Mouse (Mus musculus) bone marrow, adult 2 months (tissue): ENCODE results near the gene Klhdc8a. TPM values are rescaled to one million over a fixed set of nuclear protein-coding genes. Genes with fewer than 3 reads are reported as not detected.

Source experiments
- H3K27ac ChIP-seq: fragments of 200-500 bp; 2 replicates; pipeline ENCODE4 v1.5.1; 2012; ENCODE audit warnings: low read depth, mild to moderate bottlenecking, control low read depth, inconsistent platforms, low read length; ENCODE audit not compliant: control insufficient read depth, poor library complexity, insufficient read depth
- H3K4me1 ChIP-seq: fragments of 200-500 bp; 2 replicates; pipeline ENCODE4 v1.6.1; 2011; ENCODE audit warnings: low read length; ENCODE audit not compliant: control insufficient read depth, insufficient read depth
- H3K4me3 ChIP-seq: fragments of 200-500 bp; replicated peaks from 2 replicates; pipeline ENCODE3; 2011; ENCODE audit warnings: mild to moderate bottlenecking, low read depth, low read length, control low read depth; ENCODE audit not compliant: control insufficient read depth
- CTCF ChIP-seq: fragments of 200-500 bp; IDR thresholded peaks from 2 replicates; pipeline ENCODE4 v1.5.1; 2011; ENCODE audit warnings: low read length, control low read depth; ENCODE audit not compliant: control insufficient read depth, insufficient read depth
- POLR2A ChIP-seq: fragments of 200-500 bp; IDR thresholded peaks from 2 replicates; pipeline ENCODE4 v1.6.1; 2011; ENCODE audit warnings: low read depth, mild to moderate bottlenecking, control low read depth, low read length, borderline replicate concordance; ENCODE audit not compliant: control insufficient read depth
- WGBS: fragments of 180-500 bp; shearing (Covaris S2); methylation state at CpG from one replicate; pipeline ENCODE4 v1.1.7; 2018; 5-methylcytosine and 5-hydroxymethylcytosine counted together
- polyA plus RNA-seq: library from polyadenylated mRNA; stranded (reverse); fragments of >200 nt; gene quantifications from 2 replicates; pipeline ENCODE4 v1.2.4, GENCODE M21; 2011; ENCODE audit warnings: low replicate concordance; ENCODE audit not compliant: missing spikeins, insufficient read depth, insufficient read length

Gene Klhdc8a
- polyA plus RNA-seq, 1 experiment = not detected

DNA sequence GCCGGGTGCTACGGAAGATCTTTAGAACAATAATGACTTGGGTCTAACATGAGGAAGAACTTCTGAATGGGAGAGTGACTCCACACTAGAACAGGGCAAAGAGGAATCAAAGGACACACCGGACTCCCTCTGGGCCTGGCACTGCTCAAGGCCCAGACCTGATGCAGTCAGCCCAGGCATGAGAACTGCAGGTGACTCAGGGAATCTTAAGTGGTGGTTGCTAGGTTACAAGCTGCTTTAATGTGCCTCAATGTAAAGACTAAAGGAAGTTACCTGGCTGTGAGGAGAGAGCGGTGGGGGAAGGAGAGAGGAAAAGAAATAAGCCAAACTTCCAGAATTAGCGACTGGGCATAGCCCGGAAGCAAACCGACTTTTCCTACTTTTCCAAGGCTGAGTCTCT, 2.9 kb upstream of the Klhdc8a start:
- Histone ChIP-seq H3K4me1 (peaks cover 1% of the 10 kb centered on the region; the same call in 1 of the 2 replicates), H3K4me3 (no peak overlapping the region), H3K27ac (no peak overlapping the region)
- TF ChIP-seq POLR2A (no peak), CTCF (no peak)
- 82% methylated on average over 7 of the region's 7 CpGs for WGBS

GRCm38 (mm10) chr1:132296051-132296450, 2.4 kb upstream of the Klhdc8a start:
- TF ChIP-seq CTCF = no peak
- TF ChIP-seq POLR2A = no peak

GRCm38 (mm10) chr1:132298801-132299464, 507 bp downstream of the Klhdc8a start:
- H3K27ac ChIP-seq = no peak overlapping the region
- H3K4me3 ChIP-seq = no peak overlapping the region
- 1% methylated on average over 70 of the region's 71 CpGs for WGBS
- H3K4me1 ChIP-seq = no peaks in the 10 kb centered on the region
- TF ChIP-seq CTCF (no peak), POLR2A (no peak)

More at GRCm38 (mm10) chr1:132296051-132296450, 2.4 kb upstream of the Klhdc8a start:
- 79% methylated on average over 3 of the region's 3 CpGs for WGBS
- peaks cover 1% of the 10 kb centered on the region; the same call in 1 of the 2 replicates for H3K4me1 ChIP-seq
- H3K4me3 ChIP-seq = no peak overlapping the region
- H3K27ac ChIP-seq = no peak overlapping the region

- H3K27ac ChIP-seq = no peak overlapping the region
- H3K4me1 ChIP-seq = no peaks in the 10 kb centered on the region
- H3K4me3 ChIP-seq = no peak overlapping the region
- 74% methylated on average over 5 of the region's 5 CpGs for WGBS
- no peak for TF ChIP-seq POLR2A
- no peak for TF ChIP-seq CTCF
These were observed 1.3 kb downstream of the Klhdc8a start for GRCm38 (mm10) chr1:132299744-132300143.

DNA sequence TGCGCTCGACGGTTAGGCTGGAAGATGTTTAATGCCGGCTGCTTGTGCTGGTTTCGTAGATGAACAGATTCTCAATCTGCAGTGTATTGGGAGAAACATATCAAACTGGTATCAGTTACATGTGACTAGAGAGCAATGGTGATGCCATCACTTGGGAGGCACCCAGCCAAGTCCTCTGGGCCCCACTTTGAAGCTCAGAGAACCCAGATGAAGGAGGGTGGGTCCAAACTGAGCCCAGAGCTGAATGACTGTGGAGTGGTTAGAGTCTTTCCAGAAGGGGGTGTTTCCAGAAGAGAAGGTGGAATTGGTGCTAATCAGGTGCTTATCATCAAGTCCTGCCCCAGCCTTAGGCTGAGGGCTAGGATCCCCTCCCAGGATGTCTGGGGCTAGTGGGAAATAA, 2.8 kb downstream of the Klhdc8a start:
- Histone ChIP-seq H3K4me3 (no peak overlapping the region), H3K27ac (no peak overlapping the region), H3K4me1 (no peaks in the 10 kb centered on the region)
- TF ChIP-seq POLR2A (no peak), CTCF (no peak)
- WGBS = 90% methylated on average over 5 of the region's 5 CpGs

DNA sequence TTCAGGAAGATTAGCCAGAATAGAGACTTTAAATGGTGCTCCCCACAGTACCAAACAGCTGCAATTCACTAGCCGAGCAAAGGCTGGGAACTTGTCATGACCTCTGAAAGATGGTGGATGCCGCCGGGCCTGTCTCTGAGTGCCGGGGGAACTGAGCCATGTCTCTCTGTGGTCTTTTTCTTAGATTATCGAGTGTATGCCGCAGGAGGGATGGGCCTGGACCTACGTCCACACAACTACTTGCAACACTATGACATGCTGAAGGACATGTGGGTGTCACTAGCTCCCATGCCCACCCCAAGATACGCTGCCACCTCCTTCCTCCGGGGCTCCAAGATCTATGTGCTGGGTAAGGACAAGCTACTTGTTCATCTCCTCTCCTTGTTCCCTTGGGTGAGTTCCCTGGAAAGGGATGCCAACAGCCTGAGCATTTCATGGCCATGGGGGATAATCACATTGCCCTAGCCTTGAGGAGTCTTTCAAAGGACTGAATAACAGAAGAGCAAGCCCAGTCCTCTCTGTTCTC, 4.0 kb downstream of the Klhdc8a start:
- H3K27ac ChIP-seq = no peak overlapping the region
- TF ChIP-seq POLR2A = no peak
- TF ChIP-seq CTCF = no peak
- 84% methylated on average over 9 of the region's 9 CpGs for WGBS
- no peak overlapping the region for H3K4me3 ChIP-seq
- H3K4me1 ChIP-seq = no peaks in the 10 kb centered on the region

- 74% methylated on average over 9 of the region's 9 CpGs for WGBS
- Histone ChIP-seq H3K4me1 (no peaks in the 10 kb centered on the region), H3K4me3 (no peak overlapping the region), H3K27ac (no peak overlapping the region)
- TF ChIP-seq POLR2A = no peak
- no peak for TF ChIP-seq CTCF
These were observed 6.3 kb downstream of the Klhdc8a start for GRCm38 (mm10) chr1:132304618-132305214.

DNA sequence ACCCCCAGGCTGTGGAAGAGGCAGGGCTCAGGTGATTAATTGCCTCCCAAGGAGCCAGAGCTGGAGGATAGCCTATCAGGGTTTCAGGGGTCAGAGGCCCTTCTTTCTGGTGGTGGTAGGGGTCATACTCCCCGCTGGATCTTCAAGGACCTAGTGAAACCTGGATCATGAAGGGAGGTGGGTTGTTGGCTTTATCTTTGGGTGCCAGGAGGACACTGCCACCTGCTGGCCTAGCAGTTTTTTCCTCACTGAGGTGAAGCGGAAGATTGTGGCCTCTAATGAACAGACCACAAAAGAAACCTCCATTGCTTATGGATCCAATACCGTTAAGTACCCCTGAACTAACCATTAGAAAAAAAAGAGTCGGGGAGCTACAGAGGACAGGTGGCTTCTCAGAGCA, 7.7 kb downstream of the Klhdc8a start:
- WGBS = 10% methylated on average over 4 of the region's 4 CpGs
- Histone ChIP-seq H3K4me3 (no peak overlapping the region), H3K4me1 (peaks cover under 1% of the 10 kb centered on the region; the same call in 1 of the 2 replicates), H3K27ac (no peak overlapping the region)
- TF ChIP-seq CTCF (peak; percentile 89), POLR2A (no peak)

GRCm38 (mm10) chr1:132306808-132307207, 8.4 kb downstream of the Klhdc8a start:
- Histone ChIP-seq H3K27ac (no peak overlapping the region), H3K4me1 (peaks cover 3% of the 10 kb centered on the region), H3K4me3 (no peak overlapping the region)
- 38% methylated on average over 4 of the region's 4 CpGs for WGBS
- TF ChIP-seq POLR2A (no peak), CTCF (no peak)
